Mouse (Mus musculus) retina, postnatal 1 day (tissue): Measurements from ENCODE around the gene Ccdc175.

Experiments
- DNase-seq: peaks from one replicate; pipeline ENCODE4 v3.0.0-alpha.2; 2012

Gene Ccdc175

DNA sequence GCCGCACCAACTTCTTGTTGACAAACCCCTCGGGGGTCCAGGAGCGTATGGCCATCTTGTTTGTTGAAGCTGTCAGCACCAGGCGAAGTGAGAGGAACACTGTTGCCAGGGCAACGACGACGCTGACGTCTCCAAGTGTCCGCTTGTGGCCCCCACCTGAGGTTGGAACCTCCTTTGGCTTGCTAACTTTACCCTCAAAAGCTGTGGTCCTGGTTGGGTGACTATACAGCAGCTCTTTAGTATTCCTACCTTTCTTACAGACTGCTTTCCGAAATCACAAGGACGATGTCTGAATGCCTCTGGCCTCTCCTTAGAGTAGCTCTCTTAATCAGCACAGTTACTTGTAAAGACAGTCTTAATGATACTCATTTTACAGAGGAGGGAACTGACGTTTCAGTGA, at the start of gene Ccdc175:
Gene Ccdc175, minus strand, starts transcription at position 101 of the 400 bp plus-strand sequence.
- DNase-seq: no peak

- no peak for DNase-seq
Observed at GRCm38 (mm10) chr12:72234151-72234550, 49.3 kb upstream of the Ccdc175 start.

DNA sequence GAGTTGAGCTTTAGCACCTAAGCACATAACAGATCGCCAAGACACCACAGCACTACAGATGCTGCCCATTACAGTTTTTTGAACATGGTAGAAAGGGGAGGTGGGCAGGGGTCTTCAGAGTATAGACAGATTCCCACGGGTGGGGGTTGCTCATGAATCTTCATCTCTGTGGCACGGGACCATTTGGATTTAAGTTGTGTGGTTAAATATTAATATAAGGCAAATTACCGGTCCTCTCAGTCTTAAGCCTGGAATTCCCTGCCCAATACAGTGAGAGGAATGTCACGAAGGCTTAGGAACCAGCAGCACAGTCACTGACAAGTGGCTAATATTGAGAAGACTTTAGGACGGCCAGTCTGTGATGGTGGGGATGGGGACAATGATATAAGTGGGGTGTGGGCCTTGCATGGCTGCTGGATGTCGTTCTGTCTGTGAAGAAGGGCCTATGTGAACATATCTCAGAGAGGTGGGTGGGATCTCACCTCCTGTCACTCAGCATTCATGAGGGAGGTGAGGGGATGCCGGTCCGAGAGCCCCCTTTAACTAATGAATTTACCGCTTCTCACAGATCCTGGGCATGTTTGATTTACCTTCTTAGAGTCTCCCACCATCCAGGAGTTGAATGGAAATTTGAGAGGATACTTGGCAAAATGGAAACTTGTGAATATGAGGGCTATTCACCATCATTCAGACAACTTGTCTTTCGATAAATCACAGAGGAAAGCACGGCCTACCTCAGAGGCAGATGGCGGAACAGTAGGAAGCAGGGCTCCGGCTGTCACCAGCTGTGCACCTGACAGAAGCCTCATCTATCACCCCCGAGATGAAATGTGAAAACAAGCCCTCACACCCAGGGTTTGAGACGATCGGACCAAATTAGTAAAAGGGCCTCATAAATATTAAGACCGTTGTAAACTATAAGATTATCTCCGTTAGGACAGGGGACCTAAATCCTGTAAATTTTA, 48.3 kb upstream of the Ccdc175 start:
- DNase-seq: no peak

GRCm38 (mm10) chr12:72232176-72232575, 47.3 kb upstream of the Ccdc175 start:
- DNase-seq: no peak

DNA sequence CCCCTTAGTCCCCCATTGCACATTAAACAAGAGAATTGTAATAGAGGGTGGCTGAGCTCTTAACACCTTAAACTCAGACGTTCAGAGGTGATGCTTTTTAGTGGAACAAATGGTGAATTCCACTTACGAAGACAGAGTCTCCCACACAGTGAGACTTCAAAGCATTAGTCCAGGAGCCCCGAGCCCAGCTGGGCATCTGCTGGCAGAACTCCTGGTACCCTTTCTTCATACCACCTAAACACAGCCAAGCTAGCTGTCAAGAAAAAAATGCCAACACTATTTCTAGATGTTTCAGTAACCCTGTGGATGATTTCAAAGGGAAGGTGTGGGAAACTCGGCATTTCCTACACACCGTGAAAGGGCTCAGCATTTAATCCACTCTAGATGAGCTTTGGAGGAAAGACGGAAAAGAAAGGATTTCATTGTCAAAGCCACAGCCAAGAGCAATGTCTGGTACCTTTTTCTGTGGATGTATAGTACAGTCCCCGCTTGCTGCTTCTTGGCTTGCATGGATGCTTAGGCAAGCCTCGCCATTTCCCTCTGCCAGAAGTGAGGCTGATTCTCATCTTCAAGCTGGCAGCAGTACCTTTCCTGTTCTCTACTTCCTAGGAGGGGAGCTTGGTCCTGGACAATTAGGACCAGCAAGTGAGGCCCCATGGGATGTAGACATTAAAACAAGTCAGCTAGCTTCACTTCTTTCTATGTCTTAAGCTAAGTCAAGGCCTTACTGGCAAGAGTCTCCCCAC, 44.8 kb upstream of the Ccdc175 start:
- DNase-seq: no peak

GRCm38 (mm10) chr12:72227731-72228130, 42.9 kb upstream of the Ccdc175 start:
- DNase-seq: peak; percentile 68

DNA sequence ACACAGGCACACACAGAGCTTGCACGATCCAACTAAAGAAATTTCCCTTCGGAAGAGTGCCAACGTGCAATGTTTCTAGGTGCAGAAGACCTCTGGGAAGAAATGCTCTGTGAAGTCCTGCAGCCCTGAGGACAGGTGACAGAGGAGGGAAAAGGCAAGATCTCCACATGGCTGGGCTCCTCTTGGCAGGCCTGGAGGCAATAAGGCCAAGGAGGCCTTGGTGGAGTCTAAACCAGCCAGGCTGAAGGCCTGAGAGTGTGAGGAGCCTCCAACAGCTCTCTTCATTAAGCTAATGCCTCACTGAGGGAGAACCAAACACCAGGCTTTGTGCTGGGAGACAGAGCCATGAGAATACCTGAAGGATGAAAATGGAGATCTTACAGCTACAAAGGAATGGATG, 40.5 kb upstream of the Ccdc175 start:
- no peak for DNase-seq

DNA sequence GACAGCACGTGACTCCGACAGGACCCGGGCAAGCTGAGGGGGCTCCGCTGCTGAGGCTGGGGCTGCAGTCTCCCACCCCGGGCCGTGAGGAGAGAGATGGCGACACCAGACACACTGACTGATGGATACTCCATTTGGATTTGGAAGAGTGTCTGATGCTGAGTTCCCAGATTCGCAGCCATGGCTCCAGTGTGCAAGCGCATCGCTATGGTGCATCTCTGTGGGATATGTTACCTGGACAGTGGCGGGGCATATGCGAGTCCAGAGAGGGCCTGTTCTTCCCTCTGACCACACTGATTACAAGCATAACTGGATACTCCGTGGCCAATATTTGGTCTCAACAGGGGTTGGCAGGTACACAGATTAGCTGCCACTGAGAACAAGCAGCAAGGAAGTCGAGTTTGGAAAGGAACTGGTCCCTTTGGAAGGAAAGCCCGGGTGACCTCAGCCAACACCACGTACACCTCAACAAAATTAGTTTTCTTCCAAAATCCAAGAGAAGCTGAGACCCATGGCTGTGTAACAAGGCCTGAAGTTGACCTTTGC, 38.8 kb upstream of the Ccdc175 start:
- DNase-seq: no peak

- no peak for DNase-seq
Observed at GRCm38 (mm10) chr12:72213554-72213953, 28.7 kb upstream of the Ccdc175 start.

- DNase-seq: no peak
Observed at GRCm38 (mm10) chr12:72200828-72201227, 16.0 kb upstream of the Ccdc175 start.

- peak; percentile 74 for DNase-seq
Observed at GRCm38 (mm10) chr12:72197925-72198486, 13.2 kb upstream of the Ccdc175 start.

DNA sequence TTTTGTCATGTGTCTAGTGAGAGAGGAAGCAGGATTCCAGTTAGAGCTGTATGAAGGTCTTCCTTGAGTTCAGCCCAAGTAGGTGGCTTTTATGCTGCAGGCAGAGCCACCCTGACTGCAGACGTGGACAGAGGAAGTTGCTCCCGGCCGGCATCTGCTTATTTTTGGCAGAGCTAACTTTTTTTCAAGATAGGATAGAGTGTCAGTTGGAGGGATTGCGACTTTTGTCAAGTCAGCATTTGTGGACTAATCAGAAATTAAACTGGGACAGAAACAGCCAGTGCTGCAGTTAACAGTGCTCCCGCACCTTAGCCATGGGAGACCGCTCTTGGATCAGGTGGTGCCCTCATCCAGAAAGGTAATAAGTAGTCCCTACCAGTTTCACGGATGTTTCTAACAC, 12.6 kb upstream of the Ccdc175 start:
- DNase-seq: no peak

DNA sequence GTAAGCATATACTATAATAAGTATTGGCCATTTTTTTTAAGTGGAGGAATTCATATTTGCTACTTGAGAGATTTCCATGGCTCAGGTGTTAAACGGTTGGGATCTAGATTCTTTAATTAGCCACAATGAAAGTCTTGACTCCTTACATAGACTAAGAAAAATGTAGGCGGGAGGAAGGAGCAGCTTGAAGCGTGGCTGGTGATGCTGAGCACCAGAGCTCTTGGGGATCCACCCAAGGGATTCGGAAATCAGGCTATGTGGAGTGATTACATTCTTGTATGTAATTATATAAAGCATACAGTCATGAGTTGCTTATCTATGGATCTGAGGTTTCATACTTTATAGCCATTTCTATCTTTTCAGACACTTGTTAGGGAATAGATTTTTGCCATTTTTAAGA, 5.3 kb downstream of the Ccdc175 start:
- no peak for DNase-seq

GRCm38 (mm10) chr12:72178322-72178721, 6.5 kb downstream of the Ccdc175 start:
- DNase-seq: no peak

- peak; percentile 79 for DNase-seq
Observed at GRCm38 (mm10) chr12:72158421-72158820, 26.4 kb downstream of the Ccdc175 start.

DNA sequence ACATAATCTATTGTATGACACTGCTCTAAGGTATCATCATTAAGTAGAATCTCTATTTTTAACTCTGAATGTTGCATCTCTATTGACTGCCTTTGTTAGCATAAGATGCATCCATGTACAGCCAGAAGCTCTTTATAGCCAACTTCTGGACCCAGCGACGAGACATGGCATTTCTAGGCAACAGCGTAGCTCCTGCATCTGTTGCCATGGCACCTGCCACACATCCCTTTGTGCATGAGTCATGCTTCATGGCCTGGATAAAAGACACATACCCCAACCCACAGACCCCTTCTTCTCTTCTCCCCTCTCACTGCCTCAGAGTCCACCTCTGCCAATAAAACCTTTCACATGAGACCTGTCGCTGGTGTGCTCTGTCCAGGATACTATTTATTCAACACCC, 34.0 kb downstream of the Ccdc175 start:
- DNase-seq: peak; percentile 25

GRCm38 (mm10) chr12:72129203-72129602, 55.6 kb downstream of the Ccdc175 start:
- no peak for DNase-seq

DNA sequence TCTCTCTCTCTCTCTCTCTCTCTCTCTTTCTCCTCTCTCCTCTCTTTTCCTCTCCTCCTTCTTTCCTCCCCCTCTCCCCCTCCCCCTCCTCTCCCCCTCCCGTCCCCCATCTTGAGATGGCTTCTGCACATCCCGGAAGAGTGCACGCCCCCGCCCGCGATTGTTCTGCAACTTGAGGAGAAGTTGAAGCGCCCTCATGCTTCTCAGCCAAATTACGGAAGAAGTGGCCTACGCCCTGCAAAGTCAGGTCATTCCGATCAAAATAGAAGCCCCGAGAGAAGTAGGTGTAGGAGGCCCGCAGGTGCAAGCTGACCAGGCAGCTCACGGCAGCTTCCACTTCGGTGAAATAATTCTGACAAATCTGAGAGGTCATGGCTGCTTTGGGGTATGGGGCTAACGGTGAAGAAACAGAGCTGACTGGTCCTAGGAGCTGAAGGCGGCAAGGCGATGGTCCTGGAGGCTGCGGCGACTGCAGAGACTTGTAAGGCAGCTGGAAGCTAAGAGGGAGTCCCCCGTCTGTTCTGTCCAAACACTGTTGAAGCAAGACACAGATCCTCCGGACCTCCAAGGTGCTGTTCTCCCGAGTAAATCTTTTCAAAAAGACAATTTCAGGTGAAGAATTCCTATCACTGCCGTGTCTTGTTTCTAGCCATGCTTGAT, 69.0 kb downstream of the Ccdc175 start:
- no peak for DNase-seq

GRCm38 (mm10) chr12:72115126-72115525, 69.7 kb downstream of the Ccdc175 start:
- no peak for DNase-seq

DNA sequence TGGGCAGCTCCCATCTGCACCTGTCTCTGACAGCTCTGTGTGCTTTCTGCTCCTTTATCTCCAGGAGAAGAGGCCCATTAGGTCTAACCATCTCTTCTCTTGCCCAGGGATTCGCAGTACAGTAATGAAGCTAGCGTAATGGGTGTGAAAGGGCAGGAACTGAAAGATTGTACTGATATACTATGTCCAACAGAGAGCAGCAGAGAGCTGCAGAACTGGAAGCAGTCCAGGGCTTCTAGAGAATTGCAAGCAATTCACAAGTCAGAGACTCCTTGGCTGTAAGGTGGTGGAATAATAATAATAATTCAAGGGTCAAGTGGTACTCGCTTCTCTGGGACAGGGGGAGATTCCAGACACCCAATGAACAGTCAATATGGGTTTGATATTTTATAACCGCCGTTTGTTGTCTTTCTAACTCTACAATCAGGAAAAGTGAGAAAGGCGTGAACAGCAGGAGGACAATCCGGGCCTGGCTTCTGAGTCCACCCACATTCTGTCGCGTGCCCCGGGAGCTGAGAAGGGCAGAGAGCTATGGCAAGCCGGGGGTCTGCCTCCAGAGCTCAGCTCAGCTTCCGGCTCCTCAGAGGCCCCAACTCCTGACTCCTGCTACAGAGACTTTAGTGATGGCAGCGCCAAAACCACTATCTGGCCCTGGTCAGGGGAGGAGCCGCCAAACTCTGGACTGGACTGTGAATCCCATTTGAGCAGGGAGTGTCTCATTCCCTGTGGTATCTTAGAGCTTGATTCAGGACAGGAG, 80.1 kb downstream of the Ccdc175 start:
- DNase-seq: peak; percentile 89

GRCm38 (mm10) chr12:72104027-72104426, 80.8 kb downstream of the Ccdc175 start:
- DNase-seq: no peak

DNA sequence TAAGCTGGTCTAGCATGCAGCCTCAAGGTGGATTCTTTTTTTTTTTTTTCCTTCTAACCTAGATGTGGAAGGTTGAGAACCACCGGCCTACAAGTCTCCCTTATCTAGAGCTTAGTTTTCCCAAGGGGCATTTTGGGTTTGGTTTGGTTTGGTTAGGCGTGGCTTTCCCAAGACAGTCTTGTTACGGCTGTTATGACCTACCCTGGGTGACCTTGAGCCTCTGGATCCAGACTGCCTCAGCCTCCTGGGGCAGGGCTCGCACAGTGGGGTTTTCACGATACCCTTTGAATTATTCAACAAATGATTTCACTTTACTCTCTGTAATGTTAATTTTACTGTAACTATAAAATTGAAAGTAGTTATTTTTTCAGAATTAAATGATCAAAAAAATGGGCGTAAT, 82.1 kb downstream of the Ccdc175 start:
- DNase-seq: no peak
